Comparison of ENCODE assay signal across 8 mouse cellular contexts in the genomic region with DNA sequence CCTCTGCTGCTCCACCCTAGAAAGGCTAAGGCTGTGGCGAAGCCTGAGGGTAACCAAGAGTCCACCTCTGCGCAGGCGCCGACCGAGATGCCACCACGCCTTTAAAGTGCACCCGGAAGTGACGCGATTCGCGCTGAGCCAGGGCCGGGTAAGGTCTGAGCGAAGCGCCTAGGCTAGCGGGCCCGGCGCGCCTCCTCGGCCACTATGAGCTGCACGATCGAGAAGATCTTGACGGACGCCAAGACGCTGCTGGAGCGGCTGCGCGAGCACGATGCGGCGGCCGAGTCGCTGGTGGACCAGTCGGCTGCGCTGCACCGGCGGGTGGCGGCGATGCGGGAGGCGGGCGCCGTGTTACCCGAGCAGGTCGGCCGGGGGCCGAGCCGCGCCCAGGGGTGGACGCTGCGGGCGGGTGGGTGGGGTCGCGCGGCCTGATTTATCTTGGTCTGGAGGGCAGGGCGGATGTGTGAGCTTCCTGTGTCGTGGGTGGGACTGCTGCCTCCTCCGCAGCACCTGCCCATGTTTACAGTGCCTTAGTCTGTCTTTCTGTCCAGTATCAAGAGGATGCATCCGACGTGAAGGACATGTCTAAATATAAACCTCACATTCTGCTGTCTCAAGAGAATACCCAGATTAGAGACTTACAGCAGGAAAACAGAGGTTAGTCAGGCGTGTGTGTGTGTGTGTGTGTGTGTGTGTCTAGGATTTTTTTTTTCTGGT. TPM values are rescaled to one million over a fixed set of nuclear protein-coding genes. Genes with fewer than 3 reads are reported as not detected.
DNase-seq lines count a peak whose midpoint lies in the region; ATAC-seq lines count a peak whose summit lies in the region.

Gene Sike1, plus strand, starts transcription at position 104 of the 717 bp plus-strand sequence.

- peak; percentile 92 for ATAC-seq in common myeloid progenitor, adult 5-6 weeks (replicated peaks; ENCODE audit: low read depth, poor library complexity, severe bottlenecking)

- H3K9me3 ChIP-seq in megakaryocyte, embryonic 14.5 days = peaks cover 4% of the 10 kb centered on the region; the same call in 1 of the 2 replicates

- H3K36me3 ChIP-seq in megakaryocyte, embryonic 14.5 days (replicated peaks; ENCODE audit: low read length) = peaks cover 35% of the 10 kb centered on the region

- H3K4me3 ChIP-seq in megakaryocyte, embryonic 14.5 days (replicated peaks) = peak within 1 kb of the TSS; percentile 97

- DNase-seq in ZHBTc4 (ENCODE audit: low read depth, low spot score) = peak; percentile 96
- DNase-seq in gastrocnemius, adult 8-10 months (ENCODE audit: low spot score in 2 of 2) = peak; percentile 87 to 92
- DNase-seq in hindlimb bud, embryonic 11.5 days (ENCODE audit: extremely low spot score, low read depth, low spot score) = peak; percentile 57
- peak; percentile 90 for DNase-seq in left cerebral cortex, adult 8-10 months (ENCODE audit: low spot score in 2 of 2)
- DNase-seq in right cerebral cortex, postnatal 10 days (ENCODE audit: low spot score in 2 of 2) = peak; percentile 95
- DNase-seq in urinary bladder, postnatal 25 days (ENCODE audit: low spot score) = peak; percentile 93

- H3K4me1 ChIP-seq in megakaryocyte, embryonic 14.5 days = peaks cover 28% of the 10 kb centered on the region

- peaks cover 2% of the 10 kb centered on the region for H3K27me3 ChIP-seq in megakaryocyte, embryonic 14.5 days (replicated peaks)

RNA-seq across cellular contexts. Expression of gene Sike1, which starts in this region (rescaled TPM):
- 19.2 and 34.2 TPM in 2 replicates for total RNA-seq in common myeloid progenitor, adult 5-6 weeks (2017)
- total RNA-seq in gastrocnemius, adult 8-10 months (2022) = 10 to 100 TPM; 27.7 to 31.4 (median 29.6) TPM
- 10 to 100 TPM; 54.7 to 65.9 (median 59.8) TPM for total RNA-seq in left cerebral cortex, adult 8-10 months (2022)
- 0.36 and 2.5 TPM in 2 replicates for polyA plus RNA-seq in megakaryocyte, embryonic 14.5 days (2012; ENCODE audit: insufficient read depth, low replicate concordance)

Comparison
In these comparisons a context has a peak if more than half of its experiments do, and no peak if none do; other contexts are left out.
1. Peak in every context shown above with its lines: DNase-seq, ATAC-seq and H3K4me3 ChIP-seq.